Mouse (Mus musculus) midbrain, embryonic 10.5 days (tissue): ENCODE measurements at regions not wholly inside any gene's neighbourhood (a gene's known extent, or its start where the extent isn't known, plus 50 kb on each side); places are given as distances from the start of the nearest gene placed in this dataset.
"Not testable (repeated sequence)": the region's sequence is repeated elsewhere in the genome, so short reads cannot be mapped to it uniquely, and the experiment has no call there.

ENCODE experiments used
- DNase-seq: peaks from one replicate; pipeline ENCODE4 v3.0.0-alpha.2; 2017; ENCODE audit warnings: low spot score
- H3K27ac ChIP-seq: fragments of 300-500 bp; sonication (generic); replicated peaks from 2 replicates; pipeline ENCODE4 v1.5.1; 2016; ENCODE audit warnings: mild to moderate bottlenecking
- H3K27me3 ChIP-seq: fragments of 300-500 bp; sonication (generic); 2 replicates; pipeline ENCODE4 v1.6.1; 2016; ENCODE audit warnings: low read depth, mild to moderate bottlenecking; ENCODE audit not compliant: poor library complexity, severe bottlenecking
- H3K36me3 ChIP-seq: fragments of 300-500 bp; sonication (generic); 2 replicates; pipeline ENCODE4 v1.6.1; 2016; ENCODE audit warnings: mild to moderate bottlenecking, moderate library complexity
- H3K4me1 ChIP-seq: fragments of 300-500 bp; sonication (generic); 2 replicates; pipeline ENCODE4 v1.6.1; 2016
- H3K4me3 ChIP-seq: fragments of 300-500 bp; sonication (generic); 2 replicates; pipeline ENCODE4 v1.5.1; 2016; ENCODE audit warnings: mild to moderate bottlenecking, moderate library complexity
- H3K9me3 ChIP-seq: fragments of 300-500 bp; sonication (generic); replicated peaks from 2 replicates; pipeline ENCODE4 v1.6.1; 2016; ENCODE audit warnings: mild to moderate bottlenecking
- whole genome bisulfite sequencing: fragments of 180-500 bp; shearing (Covaris S2); methylation state at CpG from one replicate; pipeline ENCODE4 v1.1.7; 2016; 5-methylcytosine and 5-hydroxymethylcytosine counted together

GRCm38 (mm10) chr7:60622271-60623249 is 482.5 kb upstream of the Snrpn start:
- not testable (repeated sequence) for H3K4me1 ChIP-seq, H3K9me3 ChIP-seq, H3K27me3 ChIP-seq, H3K36me3 ChIP-seq
- peak overlapping the region; percentile 64; the same call in 1 of the 2 replicates for H3K27ac ChIP-seq
- 27% methylated on average over 29 of the region's 29 CpGs for WGBS
- peak; percentile 76 for DNase-seq
- peak overlapping the region; percentile 49 for H3K4me3 ChIP-seq

GRCm38 (mm10) chr7:60617070-60617674 is 477.2 kb upstream of the Snrpn start:
- WGBS, result 7% methylated on average over 5 of the region's 5 CpGs
- H3K27me3 ChIP-seq, H3K4me3 ChIP-seq, H3K36me3 ChIP-seq, H3K4me1 ChIP-seq, H3K27ac ChIP-seq, H3K9me3 ChIP-seq: not testable (repeated sequence)
- DNase-seq, result peak; percentile 16
